Mouse (Mus musculus) monocyte, adult 2 months (primary cell): Measurements from ENCODE around the gene Dpysl5.
A peak's percentile ranks its signal among the peaks of the same experiment; 100 is the strongest.

Experiments used
- DNase-seq, 2 experiments: peaks; one replicate each; pipeline ENCODE4 v3.0.0; 2022; ENCODE audit warnings: low spot score in 2 of 2, low read depth in 1 of 2

Dpysl5 gene

DNA sequence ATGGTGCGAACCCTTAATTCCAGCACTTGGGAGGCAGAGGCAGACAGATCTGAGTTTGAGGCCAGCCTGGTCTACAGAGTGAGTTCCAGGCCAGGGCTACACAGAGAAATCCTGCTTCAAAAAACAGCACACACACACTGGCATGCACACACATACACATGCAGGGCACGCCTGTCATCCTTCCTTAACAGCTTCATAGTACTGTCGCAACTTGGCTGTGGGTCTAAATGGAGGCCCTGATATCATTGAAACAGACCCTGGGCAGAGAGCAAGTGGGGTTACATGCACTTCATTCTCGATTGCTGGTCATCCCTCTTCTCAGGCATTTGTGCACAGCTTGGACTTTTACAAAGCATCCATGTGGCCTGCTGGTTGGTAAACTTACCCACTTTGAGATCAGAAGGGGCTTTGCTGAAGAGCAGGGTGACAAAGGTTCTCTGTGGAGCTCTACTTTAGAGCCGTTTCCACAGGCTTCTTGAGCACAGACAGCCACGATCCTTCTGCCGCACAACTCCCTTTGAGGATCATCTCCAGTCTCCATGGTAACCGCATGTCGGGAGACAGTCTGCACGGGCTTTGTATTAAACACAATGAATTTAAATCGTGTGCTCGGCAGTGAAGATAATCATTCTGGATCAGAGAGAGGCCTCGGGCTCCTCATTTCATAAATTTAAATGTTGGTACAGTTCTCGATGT lies 51.6 kb downstream of the Dpysl5 start:
- no peak for DNase-seq

DNA sequence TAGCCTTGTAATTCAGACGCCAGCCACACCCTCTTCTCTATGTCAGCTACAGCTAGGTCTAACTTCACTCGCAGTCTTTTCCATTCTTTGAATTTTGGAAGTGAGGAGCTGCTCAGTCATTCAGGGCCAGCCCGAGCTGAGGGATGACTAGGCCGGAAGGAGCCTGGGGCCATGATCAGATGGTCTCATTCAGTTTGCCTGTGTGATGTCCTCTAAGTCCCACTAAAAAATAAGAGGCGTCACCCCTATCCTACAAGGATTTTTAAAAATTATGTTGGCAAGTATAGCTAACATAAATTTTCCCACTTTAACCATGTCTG lies 52.1 kb downstream of the Dpysl5 start:
- DNase-seq: no peak

DNA sequence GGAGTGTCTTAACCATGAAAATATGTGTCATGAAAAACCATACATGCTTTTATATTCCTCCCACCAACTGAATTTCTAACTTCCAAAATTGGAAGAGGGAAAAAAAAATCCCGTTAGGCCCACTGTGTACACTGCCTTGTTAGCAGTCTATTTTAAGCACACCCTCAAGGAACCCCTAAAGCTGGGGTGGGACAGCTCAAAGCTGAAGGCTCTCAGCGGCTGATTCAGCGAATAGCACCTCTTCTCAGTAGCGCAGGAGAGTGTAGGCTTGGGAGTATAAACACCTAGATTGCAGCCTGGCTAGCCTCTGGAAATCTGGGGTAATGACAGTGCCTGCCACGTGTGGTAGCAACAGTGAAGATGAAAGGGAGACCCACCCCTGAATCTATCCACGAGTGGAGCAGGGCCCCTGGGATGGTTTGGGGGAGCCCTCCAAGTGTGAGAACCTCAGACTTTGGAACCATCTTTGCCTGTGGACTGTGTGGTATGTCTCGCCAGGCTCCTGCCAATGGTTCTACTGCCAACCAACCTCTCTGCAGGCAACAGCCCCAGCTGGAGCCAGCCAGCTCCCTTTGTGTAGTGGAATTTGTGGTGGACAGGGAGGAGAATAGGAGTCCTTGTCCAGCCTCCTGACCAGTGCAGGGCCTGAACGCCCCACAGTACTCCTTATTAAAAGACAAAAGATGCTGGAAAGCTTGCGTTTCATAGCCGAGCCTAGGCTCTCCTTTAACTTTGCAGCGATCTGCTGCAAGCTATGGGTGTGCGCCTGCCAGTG lies 54.4 kb downstream of the Dpysl5 start:
- no peak for DNase-seq

- DNase-seq: no peak
Measured at GRCm38 (mm10) chr5:30768082-30768481, 56.7 kb downstream of the Dpysl5 start.

GRCm38 (mm10) chr5:30768598-30768997 lies 57.2 kb downstream of the Dpysl5 start:
- DNase-seq: no peak

DNA sequence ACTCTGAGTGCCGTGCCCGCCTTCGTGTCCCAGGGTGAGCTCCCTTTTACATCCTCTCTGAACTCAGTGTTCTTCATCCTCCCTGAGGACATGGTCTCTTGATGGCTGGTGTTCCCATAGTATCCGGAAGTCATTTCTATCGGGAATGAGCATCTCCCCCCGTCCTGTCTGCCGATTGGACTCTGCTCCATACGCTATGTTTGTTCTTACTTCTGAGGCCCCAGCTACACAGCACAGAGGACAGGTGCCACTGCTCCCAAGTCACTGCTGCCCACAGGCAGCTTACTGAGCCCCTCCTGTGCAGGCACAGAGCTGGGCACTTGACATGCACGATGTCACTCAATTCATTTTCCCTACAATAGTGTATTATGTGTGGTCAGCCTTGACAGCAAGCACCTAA lies 57.7 kb downstream of the Dpysl5 start:
- DNase-seq: no peak

DNA sequence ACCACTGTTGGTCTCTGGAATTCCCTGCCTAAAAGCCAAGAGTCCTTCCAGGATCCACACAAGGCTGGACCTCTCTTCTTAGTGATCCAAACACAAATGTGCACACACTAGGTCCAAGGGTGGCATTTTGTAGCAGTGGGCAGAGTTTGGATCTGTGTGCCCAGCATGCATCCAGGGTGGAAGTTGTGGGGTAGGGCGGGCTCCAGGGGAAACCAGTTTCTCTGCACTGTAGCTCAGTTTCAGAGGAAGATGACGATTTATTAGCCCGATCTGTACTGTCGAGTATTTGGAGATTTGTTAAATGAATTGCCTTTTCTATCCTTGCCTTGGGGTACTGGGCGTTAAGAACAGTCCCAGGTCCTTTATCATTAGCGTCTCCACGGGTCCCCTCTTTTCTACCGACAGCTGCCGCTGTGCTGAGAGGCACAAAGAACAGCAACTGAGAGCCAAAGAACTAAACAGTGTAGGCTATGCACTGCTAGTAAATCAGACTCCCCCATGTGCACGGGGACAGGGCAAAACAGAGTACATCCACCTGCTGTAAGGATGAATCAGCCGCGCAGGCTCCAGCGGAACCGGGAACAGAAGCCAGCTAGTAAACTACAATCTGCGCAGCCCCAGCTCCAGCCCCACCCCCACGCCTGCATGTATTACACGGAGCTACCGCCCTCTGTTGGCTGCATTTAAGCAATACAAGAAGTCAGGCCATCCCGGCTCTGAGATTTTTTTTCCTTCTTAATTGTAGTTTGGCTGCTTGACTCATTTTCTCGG lies 63.4 kb downstream of the Dpysl5 start:
- peak; percentile 19 to 52 for DNase-seq

GRCm38 (mm10) chr5:30780699-30781098 lies 69.3 kb downstream of the Dpysl5 start:
- no peak for DNase-seq

DNA sequence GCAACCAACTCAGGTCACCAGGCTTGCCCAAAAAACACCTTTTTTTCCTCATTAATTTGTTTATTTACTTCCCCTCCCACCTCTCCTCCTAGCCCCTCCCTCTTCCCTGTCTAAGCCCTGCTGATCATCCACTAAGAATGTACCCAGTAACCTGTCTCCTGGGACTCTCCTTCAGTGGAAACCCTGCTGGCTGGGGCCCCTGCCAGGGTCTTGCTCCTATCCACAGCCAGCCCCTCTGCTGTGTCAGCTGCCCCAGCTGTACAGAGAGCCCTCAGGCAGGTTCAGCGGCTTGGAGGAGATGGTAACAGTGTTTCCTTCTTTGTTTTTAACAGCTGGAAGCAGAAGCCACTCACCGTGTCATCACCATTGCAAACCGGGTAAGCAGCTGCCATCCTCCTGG lies 69.8 kb downstream of the Dpysl5 start:
- no peak for DNase-seq

- no peak for DNase-seq
Measured at GRCm38 (mm10) chr5:30787381-30787780, 76.0 kb downstream of the Dpysl5 start.

GRCm38 (mm10) chr5:30790047-30790446 lies 78.7 kb downstream of the Dpysl5 start:
- no peak for DNase-seq

GRCm38 (mm10) chr5:30796125-30796524 lies 84.8 kb downstream of the Dpysl5 start:
- peak in 1 of 2 experiments; percentile 51 for DNase-seq

DNA sequence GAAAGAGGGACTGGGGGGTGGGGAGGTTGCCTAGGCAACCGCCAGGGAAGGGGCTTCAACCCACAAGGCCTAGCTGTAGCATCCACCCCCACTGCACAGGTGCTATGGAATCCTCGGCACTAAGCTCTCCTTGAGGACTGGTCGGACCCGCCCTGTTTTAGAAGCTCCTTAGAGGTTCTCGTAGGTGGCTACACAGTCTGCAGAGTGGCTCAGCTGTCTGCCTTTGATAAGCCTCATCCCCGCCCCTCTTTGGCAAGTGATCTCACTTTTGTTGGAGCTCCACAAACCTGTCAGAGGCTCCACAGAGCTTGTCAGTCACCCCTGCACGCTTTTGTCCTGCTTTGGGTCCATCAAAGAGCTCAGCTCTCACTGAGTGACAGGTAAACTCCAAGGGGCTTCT lies 86.1 kb downstream of the Dpysl5 start:
- DNase-seq: no peak

DNA sequence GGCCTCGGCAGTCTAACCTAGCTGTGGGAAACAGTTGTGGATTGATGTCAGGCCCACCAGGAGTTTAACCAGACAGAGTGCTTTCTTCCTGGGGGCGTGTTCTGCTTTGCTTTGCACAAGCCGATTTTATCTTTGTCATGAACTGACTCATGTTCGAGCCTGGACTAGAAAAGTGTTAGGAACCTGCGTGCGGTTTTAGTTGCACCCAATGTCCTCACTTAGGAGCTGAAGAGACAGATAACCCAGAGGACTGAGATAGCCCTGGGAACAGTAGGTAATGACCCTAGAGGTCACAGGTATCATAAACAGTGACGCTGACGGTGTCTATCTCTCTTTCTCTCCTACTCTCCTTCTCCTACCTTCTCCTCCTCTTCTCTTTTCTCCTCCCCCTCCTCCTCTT lies 86.6 kb downstream of the Dpysl5 start:
- no peak for DNase-seq

- DNase-seq: no peak
Measured at GRCm38 (mm10) chr5:30798965-30799364, 87.6 kb downstream of the Dpysl5 start.

DNA sequence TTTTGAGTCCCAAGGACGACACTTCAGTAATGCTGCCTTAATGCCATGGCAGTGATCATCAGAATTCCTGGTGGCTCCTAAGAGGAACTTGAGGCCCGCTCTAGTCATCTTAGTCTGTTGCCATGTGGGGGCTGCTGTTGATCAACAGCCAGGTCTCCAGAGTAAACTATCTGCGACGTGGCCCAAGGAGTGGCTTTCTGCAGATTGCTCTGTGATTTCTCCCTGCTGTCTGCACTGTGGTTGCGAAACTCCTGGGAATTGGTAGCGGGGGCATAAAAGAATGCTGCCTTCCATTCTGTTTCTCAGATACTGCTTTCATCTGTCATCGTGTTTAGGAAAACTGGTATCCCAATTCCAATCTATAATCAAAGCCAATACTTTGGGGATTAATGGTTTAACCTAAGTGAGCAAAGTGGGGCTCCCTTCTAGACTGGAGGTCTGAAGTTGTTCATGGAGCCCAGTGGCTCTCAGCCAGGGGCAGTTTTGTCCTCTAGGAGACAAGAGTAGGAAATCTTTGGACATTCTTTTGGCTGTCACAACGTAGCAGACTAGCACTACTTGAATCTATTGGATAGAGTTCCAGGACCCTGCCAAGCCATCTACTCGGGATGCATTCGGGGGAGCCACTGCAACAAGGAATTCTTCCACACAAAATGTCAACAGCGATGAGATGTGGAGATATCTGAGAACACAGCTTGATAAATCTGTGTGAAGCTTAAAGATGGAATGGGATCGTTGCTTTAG lies 91.5 kb downstream of the Dpysl5 start:
- no peak for DNase-seq

- DNase-seq: peak; percentile 38 to 72
Measured at GRCm38 (mm10) chr5:30806106-30806505, 94.7 kb downstream of the Dpysl5 start.

DNA sequence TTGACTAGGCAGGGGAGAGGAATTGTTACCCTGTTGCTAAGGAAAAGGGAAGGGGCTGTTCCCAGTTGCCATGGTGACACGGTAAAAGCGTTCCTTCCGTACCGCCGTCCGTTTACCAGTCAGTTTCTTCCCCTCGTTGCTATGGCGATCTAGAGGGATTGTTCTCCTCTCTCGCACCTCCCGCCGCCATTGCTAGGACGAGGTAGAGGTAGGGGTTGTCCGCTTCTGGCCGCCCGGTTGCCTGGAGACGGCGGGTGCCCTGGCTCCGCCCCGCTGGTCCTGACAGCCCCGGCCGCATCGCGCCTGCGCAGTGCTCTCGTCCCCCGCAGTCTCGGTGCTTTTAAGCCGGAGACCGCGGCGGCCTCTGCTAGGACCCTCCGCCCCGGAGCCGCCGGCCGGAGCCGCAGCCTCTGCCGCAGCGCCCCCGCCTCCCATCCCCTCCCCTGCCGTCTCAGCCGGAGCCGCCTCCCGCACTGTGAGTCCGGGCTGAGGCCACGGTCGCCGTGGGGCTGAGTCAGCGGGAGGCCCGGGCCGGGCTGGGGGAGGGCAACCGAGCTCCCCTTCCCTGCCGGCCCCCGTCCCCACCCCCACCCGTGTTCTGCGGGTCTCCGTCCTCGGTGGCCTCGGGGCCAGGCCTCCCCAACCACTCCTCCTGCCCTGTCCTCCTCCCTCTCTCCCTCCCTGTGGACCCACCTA lies 103.2 kb downstream of the Dpysl5 start, which contains the start of gene Mapre3:
Gene Mapre3, plus strand, starts transcription at position 218 of the 696 bp plus-strand sequence.
- peak; percentile 37 to 76 for DNase-seq

DNA sequence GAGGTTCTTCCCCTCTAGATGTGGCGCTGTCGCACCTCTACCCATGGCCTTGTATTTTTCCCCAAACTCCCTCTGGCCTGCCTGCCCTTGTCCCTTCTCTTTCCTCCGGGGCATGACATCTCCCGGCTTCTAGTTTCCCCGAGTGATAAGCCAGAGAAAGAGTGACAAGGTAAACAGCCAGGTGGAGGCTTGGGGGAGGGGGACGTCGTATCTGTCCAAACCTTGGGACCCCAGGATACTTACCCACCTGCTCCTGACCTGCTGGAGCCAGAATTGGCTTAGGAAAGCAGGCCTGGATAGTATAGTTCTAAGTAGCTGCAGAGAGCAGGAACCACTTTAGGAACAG lies 103.7 kb downstream of the Dpysl5 start:
- no peak for DNase-seq

GRCm38 (mm10) chr5:30816261-30816791 lies 105.0 kb downstream of the Dpysl5 start:
- DNase-seq: no peak
